24 mouse cellular contexts compared by ENCODE assay signal in genomic region chr1:120170307-120170706, GRCm38 (mm10). TPM values are rescaled to one million over a fixed set of nuclear protein-coding genes. Genes with fewer than 3 reads are reported as not detected.
"Had no signal": no experiment of that assay in that cellular context is flagged by ENCODE, and none has a peak within 500 bp of the region (broad histone marks: within the 10 kb centered on the region; RNA-seq: fewer than 3 reads in every experiment).

No protein-coding gene starts in this region.

- H3K4me1 ChIP-seq: liver, embryonic 15.5 days; lung, embryonic 15.5 days; megakaryocyte, embryonic 14.5 days; midbrain, embryonic 13.5 days; midbrain, embryonic 15.5 days; neural tube, embryonic 15.5 days; stomach, embryonic 15.5 days had no signal

- H3K27ac ChIP-seq: liver, embryonic 15.5 days; lung, embryonic 15.5 days; midbrain, embryonic 13.5 days; midbrain, embryonic 15.5 days; neural tube, embryonic 13.5 days; neural tube, embryonic 15.5 days; stomach, embryonic 15.5 days had no signal

- H3K4me3 ChIP-seq: liver, embryonic 15.5 days; lung, embryonic 15.5 days; megakaryocyte, embryonic 14.5 days; midbrain, embryonic 13.5 days; midbrain, embryonic 15.5 days; myocyte; neural tube, embryonic 13.5 days; neural tube, embryonic 15.5 days; stomach, embryonic 15.5 days had no signal

- H3K27me3 ChIP-seq: liver, embryonic 15.5 days; lung, embryonic 15.5 days; megakaryocyte, embryonic 14.5 days; midbrain, embryonic 13.5 days; midbrain, embryonic 15.5 days; neural tube, embryonic 13.5 days; neural tube, embryonic 15.5 days; stomach, embryonic 15.5 days had no signal

- H3K36me3 ChIP-seq: liver, embryonic 15.5 days; lung, embryonic 15.5 days; midbrain, embryonic 13.5 days; midbrain, embryonic 15.5 days; neural tube, embryonic 13.5 days; neural tube, embryonic 15.5 days; stomach, embryonic 15.5 days had no signal

- H3K9me3 ChIP-seq: liver, embryonic 15.5 days; lung, embryonic 15.5 days; megakaryocyte, embryonic 14.5 days; midbrain, embryonic 13.5 days; midbrain, embryonic 15.5 days; neural tube, embryonic 13.5 days; neural tube, embryonic 15.5 days; stomach, embryonic 15.5 days had no signal

- H3K4me2 ChIP-seq: liver, embryonic 15.5 days; lung, embryonic 15.5 days; midbrain, embryonic 11.5 days; midbrain, embryonic 13.5 days; midbrain, embryonic 15.5 days; neural tube, embryonic 13.5 days; neural tube, embryonic 15.5 days; stomach, embryonic 15.5 days had no signal

- H3K9ac ChIP-seq: liver, embryonic 15.5 days; liver, postnatal 0 days; lung, embryonic 15.5 days; midbrain, embryonic 13.5 days; midbrain, embryonic 15.5 days; neural tube, embryonic 13.5 days; neural tube, embryonic 15.5 days; stomach, embryonic 15.5 days had no signal

- DNase-seq: liver, postnatal 0 days; lung, adult 2 months; lung, postnatal 14 days; lung, postnatal 36 days; retina, postnatal 1 day; right cerebral cortex, adult 18-20 months; right cerebral cortex, postnatal 25 days; right cerebral cortex, postnatal 4 days; spleen, adult 18-20 months; thymus, adult 18-20 months; thymus, postnatal 14 days; thymus, postnatal 36 days had no signal

- ATAC-seq: liver, postnatal 0 days; lung, postnatal 0 days; midbrain, embryonic 13.5 days; midbrain, embryonic 15.5 days had no signal

RNA-seq across cellular contexts. Expression of gene 3110009E18Rik, which starts 49.3 kb away (rescaled TPM):
- polyA plus RNA-seq: small intestine, adult 2 months had no signal
